Mouse (Mus musculus): Measurements from ENCODE around the gene Rsph3a.
"Not testable (repeated sequence)": the region's sequence is repeated elsewhere in the genome, so short reads cannot be mapped to it uniquely, and the experiment has no call there.

Rsph3a gene

GRCm38 (mm10) chr17:7945117-7946052 is at the start of gene Rsph3a:
Gene Rsph3a (plus strand): TSS chr17:7945614.
- in situ Hi-C loops (cut with MboI), result not testable (repeated sequence)

GRCm38 (mm10) chr17:7896047-7896635 is 49.3 kb upstream of the Rsph3a start:
- in situ Hi-C loops (cut with MboI), result no loop called here

GRCm38 (mm10) chr17:7897120-7897519 is 48.3 kb upstream of the Rsph3a start:
- in situ Hi-C loops (cut with MboI), result no loop called here

- in situ Hi-C loops (cut with MboI), result no loop called here
Observed at GRCm38 (mm10) chr17:7897756-7898155, 47.7 kb upstream of the Rsph3a start.

GRCm38 (mm10) chr17:7899233-7899632 is 46.2 kb upstream of the Rsph3a start:
- in situ Hi-C loops (cut with MboI), result no loop called here

GRCm38 (mm10) chr17:7899961-7900360 is 45.5 kb upstream of the Rsph3a start:
- in situ Hi-C loops (cut with MboI), result no loop called here

- in situ Hi-C loops (cut with MboI), result no loop called here
Observed at GRCm38 (mm10) chr17:7901536-7901935, 43.9 kb upstream of the Rsph3a start.

- in situ Hi-C loops (cut with MboI), result no loop called here
Observed at GRCm38 (mm10) chr17:7902362-7902761, 43.1 kb upstream of the Rsph3a start.

- in situ Hi-C loops (cut with MboI), result no loop called here
Observed at GRCm38 (mm10) chr17:7904992-7905391, 40.4 kb upstream of the Rsph3a start.

GRCm38 (mm10) chr17:7905936-7906685 is 39.3 kb upstream of the Rsph3a start:
- in situ Hi-C loops (cut with MboI), result no loop called here

- in situ Hi-C loops (cut with MboI), result no loop called here
Observed at GRCm38 (mm10) chr17:7914596-7915227, 30.7 kb upstream of the Rsph3a start.

GRCm38 (mm10) chr17:7915791-7916190 is 29.6 kb upstream of the Rsph3a start:
- in situ Hi-C loops (cut with MboI), result no loop called here

GRCm38 (mm10) chr17:7916782-7917574 is 28.4 kb upstream of the Rsph3a start:
- in situ Hi-C loops (cut with MboI), result no loop called here

GRCm38 (mm10) chr17:7918355-7918754 is 27.1 kb upstream of the Rsph3a start:
- in situ Hi-C loops (cut with MboI), result no loop called here

- in situ Hi-C loops (cut with MboI), result no loop called here
Observed at GRCm38 (mm10) chr17:7919209-7919608, 26.2 kb upstream of the Rsph3a start.

- in situ Hi-C loops (cut with MboI), result no loop called here
Observed at GRCm38 (mm10) chr17:7922564-7922963, 22.9 kb upstream of the Rsph3a start.

GRCm38 (mm10) chr17:7924185-7924725 is 21.2 kb upstream of the Rsph3a start:
- in situ Hi-C loops (cut with MboI), result no loop called here

GRCm38 (mm10) chr17:7925413-7926160 is 19.8 kb upstream of the Rsph3a start, which contains the start of gene Tagap:
Gene Tagap (plus strand): TSS chr17:7926000.
- in situ Hi-C loops (cut with MboI), result loop anchor here (5.0 kb wide), 1 partner anchor 53 kb away; no protein-coding TSS in a partner anchor

- in situ Hi-C loops (cut with MboI), result loop anchor here (5.0 kb wide), 1 partner anchor 56 kb away; no protein-coding TSS in a partner anchor
Observed at GRCm38 (mm10) chr17:7927582-7928535, 17.6 kb upstream of the Rsph3a start.
